Mouse (Mus musculus): ENCODE results near the gene Col5a2.

GRCm38 (mm10) chr1:45479087-45479486, 24.0 kb downstream of the Col5a2 start:
- TF ChIP-seq EP300 (IDR thresholded peaks at IDR 0.05): no peak
- TF ChIP-seq CTCF (IDR thresholded peaks at IDR 0.05): no peak

Data from lung, postnatal 0 days (tissue).